Comparison of ENCODE assay signal across 8 mouse cellular contexts in genomic region chr2:16450838-16451665, GRCm38 (mm10).
A peak's percentile ranks its signal among the peaks of the same experiment; 100 is the strongest.
DNase-seq lines count a peak whose midpoint lies in the region; ATAC-seq and TF ChIP-seq lines count a peak whose summit lies in the region.

No protein-coding gene starts in this region.

- DNase-seq in liver, adult 2 months (ENCODE audit: extremely low read depth, low read depth, low spot score): peak; percentile 37
- DNase-seq in liver, postnatal 0 days: no peak
- peak; percentile 50 for DNase-seq in gastrocnemius, postnatal 10 days
- peak; percentile 71 to 73 for DNase-seq in kidney, adult 8-10 months
- no peak for DNase-seq in midbrain, embryonic 11.5 days (ENCODE audit: low spot score, missing footprints)
- no peak for DNase-seq in frontal cortex, adult 2 months (ENCODE audit: extremely low spot score in 1 of 2, low spot score in 1 of 2)
- DNase-seq in natural killer cell, adult 2 months (ENCODE audit: low spot score in 2 of 2): no peak
- DNase-seq in adipocyte (ENCODE audit: low spot score): no peak

- no peaks in the 10 kb centered on the region for H3K36me3 ChIP-seq in liver, adult 2 months (ENCODE audit: control insufficient read depth, insufficient read depth, low read length)
- no peaks in the 10 kb centered on the region for H3K36me3 ChIP-seq in liver, postnatal 0 days (replicated peaks; ENCODE audit: insufficient read depth, low read length)
- H3K36me3 ChIP-seq in midbrain, embryonic 11.5 days (ENCODE audit: control insufficient read depth, insufficient read depth, low read length): no peaks in the 10 kb centered on the region

- 85% methylated on average over 7 of the region's 7 CpGs for WGBS in liver, adult 2 months
- 82% methylated on average over 7 of the region's 7 CpGs for WGBS in liver, postnatal 0 days (ENCODE audit: insufficient replicate concordance)
- WGBS in midbrain, embryonic 11.5 days: 36% methylated on average over 7 of the region's 7 CpGs

- no peaks in the 10 kb centered on the region for H3K27me3 ChIP-seq in liver, adult 2 months (ENCODE audit: control insufficient read depth, insufficient read depth, low read length)
- H3K27me3 ChIP-seq in liver, postnatal 0 days (ENCODE audit: insufficient read depth, low read length): no peaks in the 10 kb centered on the region
- no peaks in the 10 kb centered on the region for H3K27me3 ChIP-seq in midbrain, embryonic 11.5 days (ENCODE audit: control insufficient read depth, insufficient read depth, low read length)

- TF ChIP-seq EP300 in liver, postnatal 0 days (IDR thresholded peaks at IDR 0.05; ENCODE audit: low read depth): no peak

- H3K4me2 ChIP-seq in liver, postnatal 0 days (ENCODE audit: low read depth, low read length): no peak overlapping the region
- no peak overlapping the region for H3K4me2 ChIP-seq in midbrain, embryonic 11.5 days

- no peak overlapping the region for H3K27ac ChIP-seq in liver, adult 2 months (replicated peaks; ENCODE audit: insufficient read depth, low read depth, low read length)
- H3K27ac ChIP-seq in liver, postnatal 0 days (ENCODE audit: low read depth): no peak overlapping the region
- H3K27ac ChIP-seq in midbrain, embryonic 11.5 days (ENCODE audit: low read depth, low read length): no peak overlapping the region

- H3K9me3 ChIP-seq in liver, postnatal 0 days (ENCODE audit: low read length): no peaks in the 10 kb centered on the region
- H3K9me3 ChIP-seq in midbrain, embryonic 11.5 days (ENCODE audit: control insufficient read depth, low read length): no peaks in the 10 kb centered on the region; the same call in 1 of the 2 replicates

- no peaks in the 10 kb centered on the region for H3K79me2 ChIP-seq in liver, adult 2 months (ENCODE audit: control insufficient read depth, insufficient read depth, low read length)

- no peak overlapping the region for H3K4me3 ChIP-seq in liver, adult 2 months (ENCODE audit: insufficient read depth, low read depth, low read length)
- no peak overlapping the region for H3K4me3 ChIP-seq in liver, postnatal 0 days (ENCODE audit: low read depth, low read length)
- H3K4me3 ChIP-seq in midbrain, embryonic 11.5 days (ENCODE audit: low read depth, low read length): no peak overlapping the region

- no peak overlapping the region for H3K9ac ChIP-seq in liver, adult 2 months (ENCODE audit: low read depth, low read length)
- no peak overlapping the region for H3K9ac ChIP-seq in liver, postnatal 0 days (replicated peaks)
- H3K9ac ChIP-seq in midbrain, embryonic 11.5 days (ENCODE audit: low read length): no peak overlapping the region

- no peak for ATAC-seq in liver, postnatal 0 days
- ATAC-seq in midbrain, embryonic 11.5 days (ENCODE audit: low FRiP score): peak; percentile 48; the same call in 1 of the 2 replicates

- TF ChIP-seq POLR2A in liver, adult 2 months (IDR thresholded peaks at IDR 0.05; ENCODE audit: extremely low read depth, insufficient read depth, low read length): no peak

- H3K4me1 ChIP-seq in liver, adult 2 months (ENCODE audit: control insufficient read depth, insufficient read depth, low read length): no peaks in the 10 kb centered on the region
- H3K4me1 ChIP-seq in liver, postnatal 0 days (ENCODE audit: insufficient read depth): no peaks in the 10 kb centered on the region
- H3K4me1 ChIP-seq in midbrain, embryonic 11.5 days (ENCODE audit: control insufficient read depth, insufficient read depth, low read length): no peaks in the 10 kb centered on the region

- TF ChIP-seq CTCF in liver, adult 2 months (IDR thresholded peaks at IDR 0.05; ENCODE audit: low read depth, low read length): no peak
- no peak for TF ChIP-seq CTCF in liver, postnatal 0 days (IDR thresholded peaks at IDR 0.05; ENCODE audit: low read depth)

Comparison
In these comparisons a context has a peak if more than half of its experiments do, and no peak if none do; other contexts are left out.
1. DNase-seq: peak in liver, adult 2 months (single experiment), gastrocnemius, postnatal 10 days (single experiment) and kidney, adult 8-10 months (2 of 2); none in liver, postnatal 0 days (single experiment), midbrain, embryonic 11.5 days (single experiment), frontal cortex, adult 2 months (0 of 2), natural killer cell, adult 2 months (0 of 2) and adipocyte (single experiment).